Mouse (Mus musculus): ENCODE results near the gene Ksr1.

GRCm38 (mm10) chr11:79128233-79128632, 18.0 kb downstream of the Ksr1 start:
- TF ChIP-seq CTCF (IDR thresholded peaks at IDR 0.05; ENCODE audit: low read depth), result no peak
- TF ChIP-seq EP300 (IDR thresholded peaks at IDR 0.05; ENCODE audit: low read depth), result no peak

Data from liver, embryonic 14.5 days (tissue).